Mouse (Mus musculus): ENCODE data around the gene Bpi. TPM values are rescaled to one million over a fixed set of nuclear protein-coding genes. Genes with fewer than 3 reads are reported as not detected.

Bpi gene
- polyA plus RNA-seq, 1 experiment from 2014 or later = not detected

GRCm38 (mm10) chr2:158275349-158275748 is 17.5 kb downstream of the Bpi start:
- Histone ChIP-seq H3K27ac (ENCODE audit: low read depth) (no peak overlapping the region), H3K4me2 (no peak overlapping the region), H3K27me3 (ENCODE audit: insufficient read depth, low read length) (no peaks in the 10 kb centered on the region), H3K9ac (no peak overlapping the region), H3K9me3 (ENCODE audit: low read depth, low read length) (no peaks in the 10 kb centered on the region), H3K4me1 (ENCODE audit: insufficient read depth) (no peaks in the 10 kb centered on the region), H3K4me3 (ENCODE audit: low read depth, low read length) (no peak overlapping the region), H3K36me3 (ENCODE audit: insufficient read depth) (no peaks in the 10 kb centered on the region)
- 92% methylated on average over 3 of the region's 3 CpGs for whole genome bisulfite sequencing
- no peak for DNase-seq
- ATAC-seq (ENCODE audit: insufficient read depth) = no peak
- TF ChIP-seq CTCF (IDR thresholded peaks at IDR 0.05; ENCODE audit: low read depth) = peak; percentile 37

GRCm38 (mm10) chr2:158275811-158276210 is 17.9 kb downstream of the Bpi start:
- no peaks in the 10 kb centered on the region for H3K9me3 ChIP-seq (ENCODE audit: low read depth, low read length)
- ATAC-seq (ENCODE audit: insufficient read depth) (no peak), DNase-seq (no peak)
- H3K4me3 ChIP-seq (ENCODE audit: low read depth, low read length) = no peak overlapping the region
- no peak overlapping the region for H3K27ac ChIP-seq (ENCODE audit: low read depth)
- no peaks in the 10 kb centered on the region for H3K27me3 ChIP-seq (ENCODE audit: insufficient read depth, low read length)
- no peaks in the 10 kb centered on the region for H3K36me3 ChIP-seq (ENCODE audit: insufficient read depth)
- no peak for TF ChIP-seq CTCF (IDR thresholded peaks at IDR 0.05; ENCODE audit: low read depth)
- WGBS = 53% methylated on average over 4 of the region's 4 CpGs
- no peak overlapping the region for H3K4me2 ChIP-seq
- H3K9ac ChIP-seq = no peak overlapping the region
- no peaks in the 10 kb centered on the region for H3K4me1 ChIP-seq (ENCODE audit: insufficient read depth)

- no peak overlapping the region for H3K4me2 ChIP-seq
- H3K27me3 ChIP-seq (ENCODE audit: insufficient read depth, low read length) = no peaks in the 10 kb centered on the region
- WGBS = 67% methylated on average over 6 of the region's 6 CpGs
- no peaks in the 10 kb centered on the region for H3K36me3 ChIP-seq (ENCODE audit: insufficient read depth)
- DNase-seq (no peak), ATAC-seq (ENCODE audit: insufficient read depth) (no peak)
- H3K4me3 ChIP-seq (ENCODE audit: low read depth, low read length) = no peak overlapping the region
- H3K9ac ChIP-seq = no peak overlapping the region
- no peaks in the 10 kb centered on the region for H3K9me3 ChIP-seq (ENCODE audit: low read depth, low read length)
- H3K27ac ChIP-seq (ENCODE audit: low read depth) = no peak overlapping the region
- H3K4me1 ChIP-seq (ENCODE audit: insufficient read depth) = no peaks in the 10 kb centered on the region
- TF ChIP-seq CTCF (IDR thresholded peaks at IDR 0.05; ENCODE audit: low read depth) = no peak
Observed at GRCm38 (mm10) chr2:158276451-158276850, 18.6 kb downstream of the Bpi start.

DNA sequence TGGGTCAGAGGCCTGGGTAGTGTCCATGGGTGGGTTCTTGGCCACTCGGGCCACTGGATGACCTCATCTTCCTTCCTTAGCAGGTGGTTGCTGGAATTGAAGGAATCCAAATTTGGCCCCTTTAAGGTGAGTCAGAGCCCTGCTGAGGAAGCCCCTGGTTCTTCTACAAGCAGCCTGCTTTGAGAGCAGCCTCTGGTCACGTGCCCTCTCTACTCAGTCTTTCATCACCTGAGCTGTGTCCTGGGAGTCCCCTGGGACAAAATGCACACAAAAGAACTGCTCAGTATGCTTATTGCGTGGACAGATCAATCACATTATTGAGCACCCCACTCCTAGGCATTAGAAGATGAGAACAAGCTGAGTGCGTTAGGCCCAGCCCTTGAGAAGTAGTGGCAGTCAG is 19.0 kb downstream of the Bpi start:
- ATAC-seq (ENCODE audit: insufficient read depth) = no peak
- H3K9ac ChIP-seq = no peak overlapping the region
- no peaks in the 10 kb centered on the region for H3K27me3 ChIP-seq (ENCODE audit: insufficient read depth, low read length)
- H3K9me3 ChIP-seq (ENCODE audit: low read depth, low read length) = no peaks in the 10 kb centered on the region
- no peak overlapping the region for H3K27ac ChIP-seq (ENCODE audit: low read depth)
- H3K36me3 ChIP-seq (ENCODE audit: insufficient read depth) = no peaks in the 10 kb centered on the region
- WGBS = 69% methylated on average over 4 of the region's 4 CpGs
- H3K4me3 ChIP-seq (ENCODE audit: low read depth, low read length) = no peak overlapping the region
- no peak for TF ChIP-seq CTCF (IDR thresholded peaks at IDR 0.05; ENCODE audit: low read depth)
- no peak overlapping the region for H3K4me2 ChIP-seq
- DNase-seq = no peak
- no peaks in the 10 kb centered on the region for H3K4me1 ChIP-seq (ENCODE audit: insufficient read depth)

GRCm38 (mm10) chr2:158279656-158280055 is 21.8 kb downstream of the Bpi start:
- no peak for ATAC-seq (ENCODE audit: insufficient read depth)
- H3K27me3 ChIP-seq (ENCODE audit: insufficient read depth, low read length) = no peaks in the 10 kb centered on the region
- H3K27ac ChIP-seq (ENCODE audit: low read depth) = no peak overlapping the region
- H3K36me3 ChIP-seq (ENCODE audit: insufficient read depth) = no peaks in the 10 kb centered on the region
- no peak for DNase-seq
- H3K9ac ChIP-seq = no peak overlapping the region
- no peaks in the 10 kb centered on the region for H3K9me3 ChIP-seq (ENCODE audit: low read depth, low read length)
- WGBS = 88% methylated on average over 4 of the region's 4 CpGs
- H3K4me1 ChIP-seq (ENCODE audit: insufficient read depth) = no peaks in the 10 kb centered on the region
- no peak for TF ChIP-seq CTCF (IDR thresholded peaks at IDR 0.05; ENCODE audit: low read depth)
- H3K4me2 ChIP-seq = no peak overlapping the region
- no peak overlapping the region for H3K4me3 ChIP-seq (ENCODE audit: low read depth, low read length)

DNA sequence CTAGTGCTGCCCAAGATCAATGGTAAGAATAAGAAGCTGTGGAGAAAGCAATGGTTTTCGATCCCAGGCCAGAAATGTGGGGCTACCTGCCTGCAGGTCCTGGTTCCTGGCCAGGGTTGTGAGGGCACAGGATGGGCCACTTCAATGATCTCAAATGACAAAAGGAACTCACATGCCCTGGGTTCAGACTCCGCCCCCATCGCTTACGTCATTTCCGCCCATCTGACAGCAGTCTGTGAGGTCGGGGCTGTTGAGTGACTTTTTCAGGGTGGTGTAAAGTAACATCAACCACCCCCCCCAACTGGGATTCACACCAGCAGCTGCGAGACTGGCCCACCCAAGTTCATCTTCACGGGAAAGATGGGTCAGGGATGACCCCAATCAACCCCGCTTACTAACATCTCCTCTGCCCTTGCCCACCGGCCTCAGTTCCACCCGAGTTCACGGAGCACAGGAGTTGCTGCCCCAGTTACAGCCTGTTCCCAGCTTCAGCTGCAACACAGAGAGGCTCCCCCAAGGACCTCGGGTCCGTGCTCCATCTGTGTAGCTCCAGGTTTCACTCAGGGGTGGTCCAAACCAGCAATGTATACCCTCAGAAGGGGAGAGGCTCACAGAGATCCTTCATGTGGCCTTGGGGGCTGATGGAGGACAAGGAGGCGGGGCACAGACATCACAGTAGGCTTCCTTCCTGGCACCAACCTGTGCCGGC is 23.8 kb downstream of the Bpi start:
- H3K4me1 ChIP-seq (ENCODE audit: insufficient read depth) = no peaks in the 10 kb centered on the region
- TF ChIP-seq CTCF (IDR thresholded peaks at IDR 0.05; ENCODE audit: low read depth) = no peak
- H3K27ac ChIP-seq (ENCODE audit: low read depth) = no peak overlapping the region
- ATAC-seq (ENCODE audit: insufficient read depth) (no peak), DNase-seq (peak; percentile 23)
- H3K27me3 ChIP-seq (ENCODE audit: insufficient read depth, low read length) = no peaks in the 10 kb centered on the region
- H3K4me3 ChIP-seq (ENCODE audit: low read depth, low read length) = no peak overlapping the region
- no peak overlapping the region for H3K4me2 ChIP-seq
- no peaks in the 10 kb centered on the region for H3K36me3 ChIP-seq (ENCODE audit: insufficient read depth)
- H3K9ac ChIP-seq = no peak overlapping the region
- no peaks in the 10 kb centered on the region for H3K9me3 ChIP-seq (ENCODE audit: low read depth, low read length)
- WGBS = 49% methylated on average over 16 of the region's 16 CpGs

- ATAC-seq (ENCODE audit: insufficient read depth) = no peak
- no peak overlapping the region for H3K9ac ChIP-seq
- no peak overlapping the region for H3K4me2 ChIP-seq
- H3K9me3 ChIP-seq (ENCODE audit: low read depth, low read length) = no peaks in the 10 kb centered on the region
- DNase-seq = no peak
- WGBS = 70% methylated on average over 7 of the region's 7 CpGs
- no peak overlapping the region for H3K4me3 ChIP-seq (ENCODE audit: low read depth, low read length)
- no peaks in the 10 kb centered on the region for H3K36me3 ChIP-seq (ENCODE audit: insufficient read depth)
- no peaks in the 10 kb centered on the region for H3K27me3 ChIP-seq (ENCODE audit: insufficient read depth, low read length)
- H3K27ac ChIP-seq (ENCODE audit: low read depth) = no peak overlapping the region
- no peak for TF ChIP-seq CTCF (IDR thresholded peaks at IDR 0.05; ENCODE audit: low read depth)
- H3K4me1 ChIP-seq (ENCODE audit: insufficient read depth) = no peaks in the 10 kb centered on the region
Observed at GRCm38 (mm10) chr2:158283136-158283535, 25.2 kb downstream of the Bpi start.
